ENCODE assay signal across 10 mouse cellular contexts in genomic region chr19:57238461-57238860, GRCm38 (mm10).
DNase-seq lines count a peak whose midpoint lies in the region; ATAC-seq and TF ChIP-seq lines count a peak whose summit lies in the region.
"Had no signal": no experiment of that assay in that cellular context is flagged by ENCODE, and none has a peak within 500 bp of the region (broad histone marks: within the 10 kb centered on the region; RNA-seq: fewer than 3 reads in every experiment).

No protein-coding gene starts in this region.

- peak overlapping the region; percentile 21; the same call in 1 of the 2 replicates for H3K4me2 ChIP-seq in embryonic facial prominence, embryonic 15.5 days (replicated peaks)
- H3K4me2 ChIP-seq in limb, embryonic 15.5 days = 0 out of 2 replicates have a peak overlapping the region, but pooled peaks have one; percentile 3
- H3K4me2 ChIP-seq in liver, postnatal 0 days (ENCODE audit: low read depth, low read length) = no peak overlapping the region
- no peak overlapping the region for H3K4me2 ChIP-seq in neural tube, embryonic 15.5 days
- H3K4me2 ChIP-seq: embryonic facial prominence, embryonic 12.5 days; limb, embryonic 12.5 days had no signal

- DNase-seq in embryonic facial prominence, embryonic 10.5 days (ENCODE audit: low spot score) = no peak
- no peak for DNase-seq in limb, embryonic 10.5 days (ENCODE audit: low spot score)
- peak; percentile 59 to 82 for DNase-seq in kidney, postnatal 25 days
- DNase-seq in liver, postnatal 0 days = no peak
- DNase-seq in thymus, adult 2 months = no peak

- no peaks in the 10 kb centered on the region for H3K9me3 ChIP-seq in embryonic facial prominence, embryonic 15.5 days (replicated peaks)
- no peaks in the 10 kb centered on the region for H3K9me3 ChIP-seq in embryonic facial prominence, embryonic 10.5 days
- no peaks in the 10 kb centered on the region for H3K9me3 ChIP-seq in limb, embryonic 15.5 days
- no peaks in the 10 kb centered on the region for H3K9me3 ChIP-seq in limb, embryonic 10.5 days (replicated peaks)
- no peaks in the 10 kb centered on the region for H3K9me3 ChIP-seq in liver, postnatal 0 days (ENCODE audit: low read length)
- no peaks in the 10 kb centered on the region for H3K9me3 ChIP-seq in neural tube, embryonic 15.5 days (replicated peaks)
- H3K9me3 ChIP-seq: embryonic facial prominence, embryonic 12.5 days; limb, embryonic 12.5 days had no signal

- H3K9ac ChIP-seq in embryonic facial prominence, embryonic 15.5 days = no peak overlapping the region
- no peak overlapping the region for H3K9ac ChIP-seq in limb, embryonic 15.5 days
- no peak overlapping the region for H3K9ac ChIP-seq in liver, postnatal 0 days (replicated peaks)
- H3K9ac ChIP-seq in neural tube, embryonic 15.5 days (replicated peaks) = no peak overlapping the region
- H3K9ac ChIP-seq: embryonic facial prominence, embryonic 12.5 days; limb, embryonic 12.5 days had no signal

- no peaks in the 10 kb centered on the region for H3K36me3 ChIP-seq in embryonic facial prominence, embryonic 15.5 days
- no peaks in the 10 kb centered on the region for H3K36me3 ChIP-seq in embryonic facial prominence, embryonic 10.5 days (replicated peaks)
- H3K36me3 ChIP-seq in limb, embryonic 15.5 days = no peaks in the 10 kb centered on the region
- no peaks in the 10 kb centered on the region for H3K36me3 ChIP-seq in limb, embryonic 10.5 days
- H3K36me3 ChIP-seq in liver, postnatal 0 days (replicated peaks; ENCODE audit: insufficient read depth, low read length) = no peaks in the 10 kb centered on the region
- no peaks in the 10 kb centered on the region for H3K36me3 ChIP-seq in neural tube, embryonic 15.5 days
- H3K36me3 ChIP-seq in thymus, adult 2 months (ENCODE audit: control insufficient read depth, insufficient read depth, low read length) = no peaks in the 10 kb centered on the region
- H3K36me3 ChIP-seq: embryonic facial prominence, embryonic 12.5 days; limb, embryonic 12.5 days had no signal

- no peaks in the 10 kb centered on the region for H3K27me3 ChIP-seq in embryonic facial prominence, embryonic 15.5 days
- H3K27me3 ChIP-seq in embryonic facial prominence, embryonic 10.5 days (replicated peaks; ENCODE audit: low read depth, poor library complexity, severe bottlenecking) = no peaks in the 10 kb centered on the region
- H3K27me3 ChIP-seq in limb, embryonic 15.5 days = no peaks in the 10 kb centered on the region; the same call in 1 of the 2 replicates
- H3K27me3 ChIP-seq in limb, embryonic 10.5 days (ENCODE audit: low read depth, poor library complexity, severe bottlenecking) = no peaks in the 10 kb centered on the region
- H3K27me3 ChIP-seq in liver, postnatal 0 days (ENCODE audit: insufficient read depth, low read length) = no peaks in the 10 kb centered on the region
- H3K27me3 ChIP-seq in neural tube, embryonic 15.5 days (replicated peaks) = no peaks in the 10 kb centered on the region
- H3K27me3 ChIP-seq in thymus, adult 2 months (ENCODE audit: control insufficient read depth, insufficient read depth, low read length) = no peaks in the 10 kb centered on the region
- H3K27me3 ChIP-seq: embryonic facial prominence, embryonic 12.5 days; limb, embryonic 12.5 days had no signal

- TF ChIP-seq EP300 in liver, postnatal 0 days (IDR thresholded peaks at IDR 0.05; ENCODE audit: low read depth) = no peak

- 63% methylated on average over 7 of the region's 7 CpGs for WGBS in embryonic facial prominence, embryonic 15.5 days
- 84% methylated on average over 7 of the region's 7 CpGs for WGBS in embryonic facial prominence, embryonic 10.5 days
- 69% methylated on average over 7 of the region's 7 CpGs for WGBS in limb, embryonic 15.5 days
- 80% methylated on average over 7 of the region's 7 CpGs for WGBS in limb, embryonic 10.5 days
- 75% methylated on average over 7 of the region's 7 CpGs for WGBS in liver, postnatal 0 days (ENCODE audit: insufficient replicate concordance)
- WGBS in neural tube, embryonic 15.5 days = 65% methylated on average over 7 of the region's 7 CpGs
- WGBS in thymus, adult 2 months = 52% methylated on average over 7 of the region's 7 CpGs

- TF ChIP-seq CTCF in liver, postnatal 0 days (IDR thresholded peaks at IDR 0.05; ENCODE audit: low read depth) = no peak
- TF ChIP-seq CTCF in thymus, adult 2 months (IDR thresholded peaks at IDR 0.05; ENCODE audit: borderline replicate concordance, control insufficient read depth, extremely low read depth, insufficient read depth, low read length, poor library complexity) = no peak

- peak overlapping the region; percentile 55 for H3K27ac ChIP-seq in embryonic facial prominence, embryonic 15.5 days (replicated peaks)
- H3K27ac ChIP-seq in embryonic facial prominence, embryonic 10.5 days (replicated peaks) = no peak overlapping the region
- peak overlapping the region; percentile 67 for H3K27ac ChIP-seq in limb, embryonic 15.5 days
- H3K27ac ChIP-seq in limb, embryonic 10.5 days = no peak overlapping the region
- H3K27ac ChIP-seq in liver, postnatal 0 days (ENCODE audit: low read depth) = no peak overlapping the region
- no peak overlapping the region for H3K27ac ChIP-seq in neural tube, embryonic 15.5 days (replicated peaks)
- H3K27ac ChIP-seq in thymus, adult 2 months (ENCODE audit: control insufficient read depth, insufficient read depth, low read length) = no peak overlapping the region
- H3K27ac ChIP-seq: embryonic facial prominence, embryonic 12.5 days; limb, embryonic 12.5 days had no signal

- H3K4me3 ChIP-seq in embryonic facial prominence, embryonic 15.5 days (replicated peaks) = no peak overlapping the region
- H3K4me3 ChIP-seq in embryonic facial prominence, embryonic 10.5 days = no peak overlapping the region
- no peak overlapping the region for H3K4me3 ChIP-seq in limb, embryonic 15.5 days
- no peak overlapping the region for H3K4me3 ChIP-seq in limb, embryonic 10.5 days
- H3K4me3 ChIP-seq in liver, postnatal 0 days (ENCODE audit: low read depth, low read length) = no peak overlapping the region
- no peak overlapping the region for H3K4me3 ChIP-seq in neural tube, embryonic 15.5 days (replicated peaks)
- no peak overlapping the region for H3K4me3 ChIP-seq in thymus, adult 2 months (ENCODE audit: control insufficient read depth, insufficient read depth, low read length)
- H3K4me3 ChIP-seq: embryonic facial prominence, embryonic 12.5 days; limb, embryonic 12.5 days had no signal

- H3K4me1 ChIP-seq in embryonic facial prominence, embryonic 15.5 days = peaks cover 26% of the 10 kb centered on the region
- H3K4me1 ChIP-seq in embryonic facial prominence, embryonic 10.5 days = peaks cover 2% of the 10 kb centered on the region; the same call in 1 of the 2 replicates
- peaks cover 44% of the 10 kb centered on the region for H3K4me1 ChIP-seq in limb, embryonic 15.5 days
- peaks cover 14% of the 10 kb centered on the region for H3K4me1 ChIP-seq in limb, embryonic 10.5 days
- no peaks in the 10 kb centered on the region for H3K4me1 ChIP-seq in liver, postnatal 0 days (ENCODE audit: insufficient read depth)
- H3K4me1 ChIP-seq in neural tube, embryonic 15.5 days = peaks cover 25% of the 10 kb centered on the region
- peaks cover 4% of the 10 kb centered on the region; the same call in 1 of the 2 replicates for H3K4me1 ChIP-seq in thymus, adult 2 months (replicated peaks; ENCODE audit: control insufficient read depth, insufficient read depth, low read length)

- no peak for ATAC-seq in embryonic facial prominence, embryonic 15.5 days (ENCODE audit: insufficient number of reproducible peaks, low FRiP score, low TSS enrichment, low read depth)
- no peak for ATAC-seq in limb, embryonic 15.5 days (ENCODE audit: insufficient number of reproducible peaks, low FRiP score, low TSS enrichment, low read depth)
- no peak for ATAC-seq in liver, postnatal 0 days
- no peak for ATAC-seq in neural tube, embryonic 15.5 days (ENCODE audit: low FRiP score)

- TF ChIP-seq POLR2A in thymus, adult 2 months (IDR thresholded peaks at IDR 0.05; ENCODE audit: control insufficient read depth, extremely low read depth, insufficient read depth, low read length, poor library complexity) = no peak

Comparison
In these comparisons a context has a peak if more than half of its experiments do, and no peak if none do; other contexts are left out.
1. H3K27ac ChIP-seq: peak in embryonic facial prominence, embryonic 15.5 days (single experiment) and limb, embryonic 15.5 days (single experiment); none in embryonic facial prominence, embryonic 10.5 days (single experiment), limb, embryonic 10.5 days (single experiment), liver, postnatal 0 days (single experiment), neural tube, embryonic 15.5 days (single experiment) and thymus, adult 2 months (single experiment).
2. H3K4me2 ChIP-seq: peak in embryonic facial prominence, embryonic 15.5 days (single experiment) and limb, embryonic 15.5 days (single experiment); none in liver, postnatal 0 days (single experiment) and neural tube, embryonic 15.5 days (single experiment).
3. DNase-seq: peak in kidney, postnatal 25 days (2 of 2); none in embryonic facial prominence, embryonic 10.5 days (single experiment), limb, embryonic 10.5 days (single experiment), liver, postnatal 0 days (single experiment) and thymus, adult 2 months (single experiment).